Mouse (Mus musculus): ENCODE measurements around the gene Soga1. TPM values are rescaled to one million over a fixed set of nuclear protein-coding genes. Genes with fewer than 3 reads are reported as not detected.
A peak's percentile ranks its signal among the peaks of the same experiment; 100 is the strongest.

Gene Soga1
- polyA plus RNA-seq, 1 experiment from 2014 or later: 4.5 TPM

DNA sequence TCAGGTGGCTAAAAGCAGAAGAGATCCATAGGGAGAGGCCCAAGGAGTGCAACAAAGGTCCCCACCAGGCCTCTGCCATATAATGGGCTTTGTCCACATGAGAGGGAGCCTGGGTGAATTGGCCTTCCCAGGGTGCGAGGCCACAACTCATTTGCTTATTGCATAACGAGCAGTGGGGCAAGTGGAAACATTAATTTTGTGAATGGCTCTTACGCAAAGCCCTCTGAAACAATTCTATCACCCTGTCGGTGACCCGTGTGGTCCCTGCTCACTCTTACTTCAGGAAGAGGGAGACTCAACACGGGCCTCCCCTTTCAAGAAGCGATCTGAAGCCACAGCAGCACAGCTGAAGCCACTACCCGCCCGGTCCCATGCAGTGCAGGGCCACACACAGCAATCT, 41.8 kb downstream of the Soga1 start:
- Histone ChIP-seq H3K4me1 (replicated peaks) (no peaks in the 10 kb centered on the region), H3K27ac (ENCODE audit: poor library complexity, severe bottlenecking) (no peak overlapping the region), H3K9ac (no peak overlapping the region), H3K27me3 (replicated peaks) (no peaks in the 10 kb centered on the region), H3K4me2 (no peak overlapping the region), H3K36me3 (peaks cover 83% of the 10 kb centered on the region), H3K9me3 (replicated peaks) (no peaks in the 10 kb centered on the region), H3K4me3 (no peak overlapping the region)
- WGBS: 88% methylated on average over 9 of the region's 9 CpGs
- no peak for ATAC-seq (ENCODE audit: insufficient number of reproducible peaks, low FRiP score)

DNA sequence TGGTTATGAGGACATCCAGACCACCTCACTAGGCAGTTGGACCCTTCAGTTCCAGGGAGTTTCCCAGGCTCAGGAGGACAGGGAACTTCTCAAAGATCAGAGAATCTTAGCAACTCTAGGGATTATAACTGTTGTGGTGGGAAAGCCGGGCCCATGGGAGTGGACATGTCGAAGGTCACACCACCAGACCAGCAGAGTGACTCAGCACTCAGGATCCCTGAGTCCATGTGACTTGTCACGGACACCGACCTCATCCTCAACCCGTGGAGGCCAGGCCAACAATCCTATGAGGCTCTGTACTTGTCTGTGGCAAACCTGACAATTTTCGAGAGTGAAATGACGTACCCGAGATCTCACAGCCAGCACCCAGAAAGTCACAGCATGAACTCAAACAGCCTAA, 42.7 kb downstream of the Soga1 start:
- H3K27ac ChIP-seq (ENCODE audit: poor library complexity, severe bottlenecking): no peak overlapping the region
- ATAC-seq (ENCODE audit: insufficient number of reproducible peaks, low FRiP score): no peak
- no peak overlapping the region for H3K4me3 ChIP-seq
- H3K9me3 ChIP-seq (replicated peaks): no peaks in the 10 kb centered on the region
- H3K4me2 ChIP-seq: no peak overlapping the region
- peaks cover 85% of the 10 kb centered on the region for H3K36me3 ChIP-seq
- no peaks in the 10 kb centered on the region for H3K27me3 ChIP-seq (replicated peaks)
- H3K9ac ChIP-seq: no peak overlapping the region
- WGBS: 88% methylated on average over 8 of the region's 8 CpGs
- no peaks in the 10 kb centered on the region for H3K4me1 ChIP-seq (replicated peaks)

GRCm38 (mm10) chr2:157035371-157035770, 43.7 kb downstream of the Soga1 start:
- no peak overlapping the region for H3K27ac ChIP-seq (ENCODE audit: poor library complexity, severe bottlenecking)
- no peak overlapping the region for H3K4me2 ChIP-seq
- no peak for ATAC-seq (ENCODE audit: insufficient number of reproducible peaks, low FRiP score)
- no peak overlapping the region for H3K4me3 ChIP-seq
- 91% methylated on average over 7 of the region's 7 CpGs for WGBS
- no peaks in the 10 kb centered on the region for H3K27me3 ChIP-seq (replicated peaks)
- H3K9ac ChIP-seq: no peak overlapping the region
- peaks cover 85% of the 10 kb centered on the region for H3K36me3 ChIP-seq
- H3K4me1 ChIP-seq (replicated peaks): no peaks in the 10 kb centered on the region
- no peaks in the 10 kb centered on the region for H3K9me3 ChIP-seq (replicated peaks)

- H3K4me3 ChIP-seq: no peak overlapping the region
- H3K9ac ChIP-seq: no peak overlapping the region
- peak; percentile 21; the same call in 1 of the 2 replicates for ATAC-seq (ENCODE audit: insufficient number of reproducible peaks, low FRiP score)
- WGBS: 50% methylated on average over 9 of the region's 9 CpGs
- H3K27ac ChIP-seq (ENCODE audit: poor library complexity, severe bottlenecking): no peak overlapping the region
- H3K4me2 ChIP-seq: no peak overlapping the region
- peaks cover 90% of the 10 kb centered on the region for H3K36me3 ChIP-seq
- no peaks in the 10 kb centered on the region for H3K27me3 ChIP-seq (replicated peaks)
- H3K4me1 ChIP-seq (replicated peaks): peaks cover 19% of the 10 kb centered on the region
- peaks cover 6% of the 10 kb centered on the region; the same call in 1 of the 2 replicates for H3K9me3 ChIP-seq (replicated peaks)
These were observed 48.2 kb downstream of the Soga1 start for GRCm38 (mm10) chr2:157030804-157031203.

- Histone ChIP-seq H3K27ac (ENCODE audit: poor library complexity, severe bottlenecking) (peak overlapping the region; percentile 79), H3K4me2 (no peak overlapping the region), H3K4me1 (replicated peaks) (peaks cover 19% of the 10 kb centered on the region), H3K9ac (no peak overlapping the region; the same call in 1 of the 2 replicates), H3K4me3 (no peak overlapping the region), H3K27me3 (replicated peaks) (no peaks in the 10 kb centered on the region), H3K9me3 (replicated peaks) (peaks cover 13% of the 10 kb centered on the region), H3K36me3 (peaks cover 98% of the 10 kb centered on the region)
- 92% methylated on average over 4 of the region's 4 CpGs for WGBS
- no peak for ATAC-seq (ENCODE audit: insufficient number of reproducible peaks, low FRiP score)
These were observed 50.8 kb downstream of the Soga1 start for GRCm38 (mm10) chr2:157028261-157028660.

DNA sequence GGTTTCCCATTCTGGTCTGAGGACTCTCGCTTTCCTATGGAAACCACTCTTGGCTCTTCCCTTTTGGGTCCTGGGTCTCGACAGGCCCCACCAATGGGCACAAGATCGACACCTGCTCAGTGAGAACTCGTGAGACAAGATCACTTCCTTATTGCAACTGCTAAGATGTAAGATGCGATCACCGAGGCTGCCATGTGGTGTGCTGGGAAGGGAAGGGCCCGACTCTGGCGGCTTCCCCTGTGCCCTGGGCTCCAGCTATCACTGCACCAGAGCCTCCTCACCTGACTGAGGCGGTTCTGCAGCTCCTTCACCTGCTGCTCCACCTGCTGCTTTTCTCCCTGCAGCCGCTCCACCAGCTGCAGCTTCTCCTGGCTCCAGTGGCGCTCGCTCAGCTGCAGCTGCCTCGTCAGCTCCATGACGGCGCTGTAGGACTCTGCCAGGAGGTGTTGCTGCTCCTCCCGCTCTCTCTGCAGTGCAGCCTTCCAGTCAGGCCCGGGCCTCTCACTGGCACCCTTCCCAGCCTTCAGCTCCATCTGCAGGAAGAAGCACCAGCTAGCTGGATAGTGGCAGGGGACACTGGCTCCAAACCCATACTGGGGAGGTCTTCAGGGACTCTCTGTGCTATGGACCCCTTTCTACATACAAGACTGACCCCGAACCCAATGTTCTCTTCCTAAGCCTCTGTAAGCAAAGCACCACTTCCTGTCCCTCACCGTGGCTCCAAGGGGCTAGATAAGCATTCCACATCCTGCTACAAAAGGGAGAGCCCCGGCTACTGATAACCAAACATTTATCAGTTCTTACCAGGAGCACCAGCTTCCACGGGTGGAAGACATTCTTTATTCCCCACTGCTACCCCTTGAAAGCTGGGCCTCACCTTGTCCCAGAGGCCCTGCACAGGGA, 51.7 kb downstream of the Soga1 start:
- H3K9ac ChIP-seq: 0 out of 2 replicates have a peak overlapping the region, but pooled peaks have one; percentile 25
- ATAC-seq (ENCODE audit: insufficient number of reproducible peaks, low FRiP score): peak; percentile 66
- H3K4me3 ChIP-seq: no peak overlapping the region
- 55% methylated on average over 21 of the region's 21 CpGs for WGBS
- no peaks in the 10 kb centered on the region for H3K27me3 ChIP-seq (replicated peaks)
- H3K4me1 ChIP-seq (replicated peaks): peaks cover 19% of the 10 kb centered on the region
- peaks cover 13% of the 10 kb centered on the region for H3K9me3 ChIP-seq (replicated peaks)
- peaks cover 98% of the 10 kb centered on the region for H3K36me3 ChIP-seq
- peak overlapping the region; percentile 38 for H3K4me2 ChIP-seq
- peak overlapping the region; percentile 79 for H3K27ac ChIP-seq (ENCODE audit: poor library complexity, severe bottlenecking)

DNA sequence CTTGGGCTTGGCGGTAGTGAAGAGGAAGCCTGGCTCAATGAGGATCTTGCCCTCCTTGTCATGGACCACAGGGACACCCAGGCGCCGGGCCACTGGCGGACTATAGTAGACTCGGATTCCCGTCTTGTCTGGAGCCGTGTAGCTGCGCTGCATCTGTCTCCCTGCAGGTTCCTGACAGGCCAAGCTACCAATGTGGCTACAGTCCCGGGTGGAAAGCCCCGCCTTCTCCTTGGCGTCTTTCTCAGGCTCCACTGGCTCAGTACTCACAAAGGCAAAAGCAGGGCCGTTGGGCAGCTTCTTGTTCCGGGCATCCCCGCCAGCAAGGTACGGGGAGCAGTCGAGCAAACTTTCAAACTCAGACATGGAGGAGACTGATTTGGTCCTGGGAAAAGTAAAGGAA, 57.9 kb downstream of the Soga1 start:
- Histone ChIP-seq H3K9me3 (replicated peaks) (peaks cover 8% of the 10 kb centered on the region), H3K27ac (ENCODE audit: poor library complexity, severe bottlenecking) (no peak overlapping the region), H3K9ac (no peak overlapping the region), H3K4me1 (replicated peaks) (peaks cover 17% of the 10 kb centered on the region), H3K36me3 (peaks cover 99% of the 10 kb centered on the region), H3K4me2 (no peak overlapping the region), H3K27me3 (replicated peaks) (no peaks in the 10 kb centered on the region), H3K4me3 (no peak overlapping the region)
- no peak for ATAC-seq (ENCODE audit: insufficient number of reproducible peaks, low FRiP score)
- 91% methylated on average over 16 of the region's 16 CpGs for WGBS

DNA sequence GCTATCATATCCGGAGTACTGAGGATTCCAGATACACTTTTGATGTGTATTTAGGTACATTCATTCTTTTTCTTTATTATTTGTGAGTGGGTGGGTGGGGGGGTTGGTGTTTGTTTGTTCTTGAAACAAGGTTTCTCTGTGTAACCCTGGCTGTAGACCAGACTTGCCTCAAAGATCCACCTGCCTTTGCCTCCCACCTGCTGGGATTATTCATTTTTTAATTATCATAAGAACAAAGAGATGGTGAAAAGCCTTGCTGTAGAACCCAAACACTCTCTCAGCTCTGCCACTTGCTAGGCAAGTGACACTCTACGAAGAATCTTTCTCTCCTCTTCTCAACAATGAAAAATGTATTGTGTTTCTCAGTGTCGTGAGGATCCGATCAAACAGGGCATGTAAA, 59.8 kb downstream of the Soga1 start:
- H3K4me2 ChIP-seq: no peak overlapping the region
- no peaks in the 10 kb centered on the region for H3K27me3 ChIP-seq (replicated peaks)
- no peak overlapping the region for H3K4me3 ChIP-seq
- no peak overlapping the region for H3K27ac ChIP-seq (ENCODE audit: poor library complexity, severe bottlenecking)
- WGBS: 95% methylated on average over 4 of the region's 4 CpGs
- H3K4me1 ChIP-seq (replicated peaks): peaks cover 19% of the 10 kb centered on the region
- no peak overlapping the region for H3K9ac ChIP-seq
- ATAC-seq (ENCODE audit: insufficient number of reproducible peaks, low FRiP score): no peak
- H3K9me3 ChIP-seq (replicated peaks): no peaks in the 10 kb centered on the region
- H3K36me3 ChIP-seq: peaks cover 99% of the 10 kb centered on the region

- peaks cover 22% of the 10 kb centered on the region for H3K4me1 ChIP-seq (replicated peaks)
- H3K27ac ChIP-seq (ENCODE audit: poor library complexity, severe bottlenecking): peak overlapping the region; percentile 28; the same call in 1 of the 2 replicates
- H3K9me3 ChIP-seq (replicated peaks): no peaks in the 10 kb centered on the region
- H3K4me2 ChIP-seq: no peak overlapping the region; the same call in 1 of the 2 replicates
- H3K9ac ChIP-seq: 0 out of 2 replicates have a peak overlapping the region, but pooled peaks have one; percentile 12
- H3K4me3 ChIP-seq: no peak overlapping the region
- 46% methylated on average over 18 of the region's 18 CpGs for WGBS
- H3K36me3 ChIP-seq: peaks cover 79% of the 10 kb centered on the region
- ATAC-seq (ENCODE audit: insufficient number of reproducible peaks, low FRiP score): peak; percentile 53; the same call in 1 of the 2 replicates
- no peaks in the 10 kb centered on the region for H3K27me3 ChIP-seq (replicated peaks)
These were observed 62.4 kb downstream of the Soga1 start for GRCm38 (mm10) chr2:157016529-157017270.

- Histone ChIP-seq H3K27me3 (replicated peaks) (no peaks in the 10 kb centered on the region), H3K27ac (ENCODE audit: poor library complexity, severe bottlenecking) (no peak overlapping the region), H3K36me3 (peaks cover 37% of the 10 kb centered on the region), H3K9ac (no peak overlapping the region), H3K4me1 (replicated peaks) (peaks cover 32% of the 10 kb centered on the region), H3K4me2 (no peak overlapping the region), H3K4me3 (no peak overlapping the region), H3K9me3 (replicated peaks) (no peaks in the 10 kb centered on the region)
- no peak for ATAC-seq (ENCODE audit: insufficient number of reproducible peaks, low FRiP score)
- 73% methylated on average over 6 of the region's 6 CpGs for WGBS
These were observed 66.7 kb downstream of the Soga1 start for GRCm38 (mm10) chr2:157012341-157012740.

- H3K4me1 ChIP-seq (replicated peaks): peaks cover 26% of the 10 kb centered on the region
- no peak overlapping the region for H3K27ac ChIP-seq (ENCODE audit: poor library complexity, severe bottlenecking)
- no peak for ATAC-seq (ENCODE audit: insufficient number of reproducible peaks, low FRiP score)
- H3K4me3 ChIP-seq: no peak overlapping the region
- H3K36me3 ChIP-seq: peaks cover 22% of the 10 kb centered on the region
- no peaks in the 10 kb centered on the region for H3K9me3 ChIP-seq (replicated peaks)
- H3K9ac ChIP-seq: no peak overlapping the region
- H3K27me3 ChIP-seq (replicated peaks): no peaks in the 10 kb centered on the region
- WGBS: 42% methylated on average over 11 of the region's 11 CpGs
- no peak overlapping the region for H3K4me2 ChIP-seq
These were observed 68.3 kb downstream of the Soga1 start for GRCm38 (mm10) chr2:157010634-157011310.

Data from heart, embryonic 12.5 days (tissue).